Mouse (Mus musculus) stomach, postnatal 0 days (tissue): ENCODE measurements at regions not wholly inside any gene's neighbourhood (a gene's known extent, or its start where the extent isn't known, plus 50 kb on each side); places are given as distances from the start of the nearest gene placed in this dataset.

Source experiments
- CTCF ChIP-seq: IDR thresholded peaks from 2 replicates; pipeline ENCODE4 v1.5.1; 2016; ENCODE audit warnings: antibody characterized with exemption, low read depth, mild to moderate bottlenecking, moderate library complexity
- EP300 ChIP-seq: optimal IDR thresholded peaks from 2 replicates; pipeline ENCODE3; 2016; ENCODE audit warnings: antibody characterized with exemption

GRCm38 (mm10) chr11:63671816-63672215 is 250.3 kb downstream of the Hs3st3b1 start:
- TF ChIP-seq CTCF (no peak), EP300 (no peak)
